Mouse (Mus musculus) hematopoietic multipotent progenitor cell, adult 10-12 weeks (in vitro differentiated cells): Measurements from ENCODE around the gene Olfr571. TPM values are rescaled to one million over a fixed set of nuclear protein-coding genes. Genes with fewer than 3 reads are reported as not detected.

Source experiments
- polyA plus RNA-seq: library from polyadenylated mRNA; stranded (reverse); fragments of >175 nt; gene quantifications from 2 replicates; pipeline ENCODE4 v1.2.3, GENCODE M21; 2012; ENCODE audit warnings: low replicate concordance

Olfr571 gene
- polyA plus RNA-seq = not detected in 2 replicates

GRCm38 (mm10) chr7:102917032-102917875, at the start of gene Olfr571:
Olfr571 (minus strand) TSS chr7:102917536.

DNA sequence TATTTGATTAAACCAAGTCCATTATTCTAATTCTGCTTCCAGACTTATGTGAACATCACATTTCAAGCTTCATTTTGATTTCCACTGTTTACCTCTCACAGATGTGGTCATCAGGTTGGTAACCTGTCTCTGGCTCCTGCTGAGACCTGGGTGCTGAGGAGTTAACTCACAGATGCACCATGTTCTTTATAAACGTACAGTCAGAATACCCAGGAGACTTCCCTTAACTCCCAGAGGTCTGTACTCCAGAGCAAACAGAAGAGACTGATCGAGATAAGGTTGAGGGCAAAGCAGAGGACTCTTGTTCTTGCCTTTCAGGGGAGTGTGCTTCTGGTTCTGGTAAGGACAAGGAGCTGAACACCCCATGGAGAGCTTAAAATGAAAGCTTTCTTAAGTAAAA, 45.0 kb upstream of the Olfr571 start, which contains the start of gene Olfr576:
Olfr576 (plus strand) TSS at position 301 of the 400 bp plus-strand sequence.

GRCm38 (mm10) chr7:102958593-102958992, 41.3 kb upstream of the Olfr571 start, which contains the start of gene Olfr575:
Olfr575 (minus strand) TSS chr7:102958775.

GRCm38 (mm10) chr7:102948167-102948566, 30.8 kb upstream of the Olfr571 start, which contains the start of gene Olfr574:
Olfr574 (plus strand) TSS chr7:102948467.

DNA sequence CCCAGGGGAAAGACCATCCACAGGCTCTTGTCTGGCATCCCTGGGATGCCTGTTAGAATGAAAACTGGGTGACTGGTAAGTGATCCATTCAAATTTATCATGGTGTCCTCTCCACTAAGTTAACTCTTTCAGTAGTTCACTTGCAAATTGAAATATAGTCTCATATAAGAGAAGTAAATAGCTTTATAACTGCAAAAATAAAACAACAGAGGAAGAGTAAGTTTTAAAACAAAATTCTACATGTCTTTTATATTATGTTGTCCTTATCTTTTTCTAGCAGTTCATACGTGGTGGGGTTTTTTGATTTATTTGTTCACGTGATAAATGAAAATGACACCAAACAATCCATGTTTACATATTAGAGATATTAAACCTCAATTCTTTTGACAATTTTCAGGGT, 25.1 kb upstream of the Olfr571 start, which contains the start of gene Olfr573-ps1:
Olfr573-ps1 (minus strand) TSS at position 101 of the 400 bp plus-strand sequence.

GRCm38 (mm10) chr7:102924109-102924508, 6.8 kb upstream of the Olfr571 start, which contains the start of gene Olfr572:
Olfr572 (plus strand) TSS chr7:102924409.

GRCm38 (mm10) chr7:102890782-102891181, 26.6 kb downstream of the Olfr571 start, which contains the start of gene Olfr569:
Olfr569 (minus strand) TSS chr7:102890882.

GRCm38 (mm10) chr7:102876822-102877221, 40.5 kb downstream of the Olfr571 start, which contains the start of gene Olfr568:
Olfr568 (plus strand) TSS chr7:102877122.

GRCm38 (mm10) chr7:102858665-102859064, 58.7 kb downstream of the Olfr571 start, which contains the start of gene Olfr566:
Olfr566 (minus strand) TSS chr7:102858765.

Other genes with a start within 250 kb of the Olfr571 start
- 5.2 and 5.8 TPM in 2 replicates for gene Trim68, start 230.2 kb downstream of the Olfr571 start, polyA plus RNA-seq
- not detected in 2 replicates for gene Olfr557, start 221.6 kb downstream of the Olfr571 start, polyA plus RNA-seq
- gene Olfr558, start 215.3 kb downstream of the Olfr571 start, polyA plus RNA-seq = not detected in 2 replicates
- not detected in 2 replicates for gene Olfr33, start 198.5 kb downstream of the Olfr571 start, polyA plus RNA-seq
- not detected in 2 replicates for gene Olfr559, start 190.0 kb downstream of the Olfr571 start, polyA plus RNA-seq
- gene Olfr560, start 158.2 kb downstream of the Olfr571 start, polyA plus RNA-seq = not detected in 2 replicates
- gene Olfr78, start 158.1 kb downstream of the Olfr571 start, polyA plus RNA-seq = not detected in 2 replicates
- gene Olfr561, start 146.3 kb downstream of the Olfr571 start, polyA plus RNA-seq = not detected in 2 replicates
- gene Olfr564, start 114.1 kb downstream of the Olfr571 start, polyA plus RNA-seq = not detected in 2 replicates
- gene Olfr566, start 58.8 kb downstream of the Olfr571 start, polyA plus RNA-seq = not detected in 2 replicates
- gene Olfr568, start 40.4 kb downstream of the Olfr571 start, polyA plus RNA-seq = not detected in 2 replicates
- not detected in 2 replicates for gene Olfr569, start 26.7 kb downstream of the Olfr571 start, polyA plus RNA-seq
- gene Olfr570, start 23.0 kb downstream of the Olfr571 start, polyA plus RNA-seq = not detected in 2 replicates
- gene Olfr572, start 6.9 kb upstream of the Olfr571 start, polyA plus RNA-seq = not detected in 2 replicates
- not detected in 2 replicates for gene Olfr573-ps1, start 25.0 kb upstream of the Olfr571 start, polyA plus RNA-seq
- not detected in 2 replicates for gene Olfr574, start 30.9 kb upstream of the Olfr571 start, polyA plus RNA-seq
- not detected in 2 replicates for gene Olfr575, start 41.2 kb upstream of the Olfr571 start, polyA plus RNA-seq
- gene Olfr576, start 45.1 kb upstream of the Olfr571 start, polyA plus RNA-seq = not detected in 2 replicates
- gene Olfr577, start 58.4 kb upstream of the Olfr571 start, polyA plus RNA-seq = not detected in 2 replicates
- gene Olfr578, start 71.8 kb upstream of the Olfr571 start, polyA plus RNA-seq = not detected in 2 replicates
- gene Olfr582, start 120.5 kb upstream of the Olfr571 start, polyA plus RNA-seq = not detected in 2 replicates
- not detected in 2 replicates for gene Olfr583, start 133.8 kb upstream of the Olfr571 start, polyA plus RNA-seq
- not detected in 2 replicates for gene Olfr584, start 164.3 kb upstream of the Olfr571 start, polyA plus RNA-seq
- gene Olfr585, start 180.2 kb upstream of the Olfr571 start, polyA plus RNA-seq = not detected in 2 replicates
- not detected in 2 replicates for gene Olfr586, start 208.1 kb upstream of the Olfr571 start, polyA plus RNA-seq
- gene Olfr588-ps1, start 223.3 kb upstream of the Olfr571 start, polyA plus RNA-seq = not detected in 2 replicates
- gene Olfr589, start 238.8 kb upstream of the Olfr571 start, polyA plus RNA-seq = not detected in 2 replicates